Mouse (Mus musculus): ENCODE data around the gene Pmpca.

- no peak for TF ChIP-seq POLR2A (IDR thresholded peaks at IDR 0.05; ENCODE audit: low read depth, low read length)
- no peak for TF ChIP-seq CTCF (conservative IDR thresholded peaks at IDR 0.05; ENCODE audit: insufficient read depth, insufficient read length, low read depth, low read length)
These were observed 52.1 kb downstream of the Pmpca start for GRCm38 (mm10) chr2:26441261-26441660.

All from kidney, adult 2 months (tissue).